Mouse (Mus musculus) brown adipose tissue, adult 24 weeks (tissue): ENCODE results near the gene Apol10a. TPM values are rescaled to one million over a fixed set of nuclear protein-coding genes. Genes with fewer than 3 reads are reported as not detected.
"Not testable (repeated sequence)": the region's sequence is repeated elsewhere in the genome, so short reads cannot be mapped to it uniquely, and the experiment has no call there.

Experiments used
- H3K27ac ChIP-seq: fragments of 200-500 bp; replicated peaks from 2 replicates; pipeline ENCODE4 v1.5.1; 2012; ENCODE audit warnings: low read depth, mild to moderate bottlenecking, low read length
- H3K4me1 ChIP-seq: fragments of 200-500 bp; 2 replicates; pipeline ENCODE4 v1.6.1; 2012; ENCODE audit warnings: low read length, mixed read lengths; ENCODE audit not compliant: control insufficient read depth, insufficient read depth, insufficient read length
- H3K4me3 ChIP-seq: fragments of 200-500 bp; 2 replicates; pipeline ENCODE4 v1.5.1; 2012; ENCODE audit warnings: low read depth, mild to moderate bottlenecking, low read length, moderate library complexity; ENCODE audit not compliant: insufficient read depth
- polyA plus RNA-seq: library from polyadenylated mRNA; stranded (reverse); fragments of >200 nt; gene quantifications from 2 replicates; pipeline ENCODE4 v1.2.4, GENCODE M21; 2012; ENCODE audit not compliant: missing spikeins, insufficient read depth, insufficient read length

Gene Apol10a
- polyA plus RNA-seq, result not detected in 2 replicates

GRCm38 (mm10) chr15:77476693-77477092 is at the start of gene Apol10a:
TSS of gene Apol10a (plus strand) at chr15:77477047.
- not testable (repeated sequence) for H3K4me3 ChIP-seq, H3K27ac ChIP-seq, H3K4me1 ChIP-seq

- H3K4me1 ChIP-seq, H3K4me3 ChIP-seq, H3K27ac ChIP-seq: not testable (repeated sequence)
Measured at GRCm38 (mm10) chr15:77428690-77429448, 48.0 kb upstream of the Apol10a start.

- H3K4me3 ChIP-seq, H3K27ac ChIP-seq, H3K4me1 ChIP-seq: not testable (repeated sequence)
Measured at GRCm38 (mm10) chr15:77444746-77445145, 32.1 kb upstream of the Apol10a start.

- H3K4me3 ChIP-seq, H3K27ac ChIP-seq, H3K4me1 ChIP-seq: not testable (repeated sequence)
Measured at GRCm38 (mm10) chr15:77445668-77446067, 31.2 kb upstream of the Apol10a start.

- H3K4me3 ChIP-seq, H3K4me1 ChIP-seq, H3K27ac ChIP-seq: not testable (repeated sequence)
Measured at GRCm38 (mm10) chr15:77447392-77447791, 29.5 kb upstream of the Apol10a start, which contains the start of gene Apol7b. TSS of gene Apol7b (minus strand) at chr15:77447492.

- not testable (repeated sequence) for H3K4me1 ChIP-seq, H3K4me3 ChIP-seq, H3K27ac ChIP-seq
Measured at GRCm38 (mm10) chr15:77449927-77450326, 26.9 kb upstream of the Apol10a start.

GRCm38 (mm10) chr15:77474699-77475390 is 2.0 kb upstream of the Apol10a start:
- H3K27ac ChIP-seq, H3K4me3 ChIP-seq, H3K4me1 ChIP-seq: not testable (repeated sequence)

- Histone ChIP-seq H3K27ac (no peak overlapping the region), H3K4me3 (no peak overlapping the region), H3K4me1 (no peaks in the 10 kb centered on the region)
Measured at GRCm38 (mm10) chr15:77482140-77482794, 5.4 kb downstream of the Apol10a start.

GRCm38 (mm10) chr15:77493181-77493580 is 16.3 kb downstream of the Apol10a start:
- not testable (repeated sequence) for H3K4me1 ChIP-seq, H3K4me3 ChIP-seq, H3K27ac ChIP-seq

- H3K27ac ChIP-seq, H3K4me3 ChIP-seq: not testable (repeated sequence)
Measured at GRCm38 (mm10) chr15:77494694-77495093, 17.8 kb downstream of the Apol10a start.

GRCm38 (mm10) chr15:77507966-77508365 is 31.1 kb downstream of the Apol10a start, which contains the start of gene Apol11a:
TSS of gene Apol11a (plus strand) at chr15:77508271.
- not testable (repeated sequence) for H3K27ac ChIP-seq, H3K4me3 ChIP-seq, H3K4me1 ChIP-seq

More at GRCm38 (mm10) chr15:77494694-77495093, 17.8 kb downstream of the Apol10a start:
- not testable (repeated sequence) for H3K4me1 ChIP-seq

GRCm38 (mm10) chr15:77520596-77520995 is 43.7 kb downstream of the Apol10a start:
- not testable (repeated sequence) for H3K4me1 ChIP-seq, H3K4me3 ChIP-seq, H3K27ac ChIP-seq

- H3K4me1 ChIP-seq, H3K4me3 ChIP-seq, H3K27ac ChIP-seq: not testable (repeated sequence)
Measured at GRCm38 (mm10) chr15:77523186-77523843, 46.5 kb downstream of the Apol10a start.

- H3K27ac ChIP-seq, result no peak within 1 kb of the TSS
- no peaks in the 10 kb centered on the region for H3K4me1 ChIP-seq
- H3K4me3 ChIP-seq, result no peak within 1 kb of the TSS
Measured at GRCm38 (mm10) chr15:77533216-77533615, 56.4 kb downstream of the Apol10a start, which contains the start of gene Apol7c. TSS of gene Apol7c (minus strand) at chr15:77533316.

- H3K27ac ChIP-seq, H3K4me1 ChIP-seq, H3K4me3 ChIP-seq: not testable (repeated sequence)
Measured at GRCm38 (mm10) chr15:77539221-77539620, 62.4 kb downstream of the Apol10a start.
